Mouse (Mus musculus): ENCODE data around the gene Ccdc155. TPM values are rescaled to one million over a fixed set of nuclear protein-coding genes. Genes with fewer than 3 reads are reported as not detected.

Gene Ccdc155
- total RNA-seq, 2 experiments from 2014 or later, result 2.5 to 2.8 TPM

- DNase-seq, result no peak
These were observed 21.7 kb upstream of the Ccdc155 start for GRCm38 (mm10) chr7:45226421-45226820.

GRCm38 (mm10) chr7:45224826-45225225 lies 20.1 kb upstream of the Ccdc155 start:
- no peak for DNase-seq

- no peak for DNase-seq
These were observed 17.0 kb upstream of the Ccdc155 start for GRCm38 (mm10) chr7:45221680-45222079.

- peak; percentile 77 for DNase-seq
These were observed 11.9 kb upstream of the Ccdc155 start for GRCm38 (mm10) chr7:45216442-45217183.

- peak; percentile 44 for DNase-seq
These were observed 11.2 kb upstream of the Ccdc155 start, which contains the start of gene Tead2 for GRCm38 (mm10) chr7:45215673-45216441. Tead2 (plus strand) TSS chr7:45215753.

- DNase-seq, result no peak
These were observed 9.0 kb upstream of the Ccdc155 start for GRCm38 (mm10) chr7:45213708-45214107.

GRCm38 (mm10) chr7:45212356-45212755 lies 7.7 kb upstream of the Ccdc155 start:
- DNase-seq, result no peak

- DNase-seq, result no peak
These were observed 7.2 kb upstream of the Ccdc155 start, which contains the start of gene Dkkl1 for GRCm38 (mm10) chr7:45211851-45212251. Dkkl1 (minus strand) TSS chr7:45212147.

- no peak for DNase-seq
These were observed 6.4 kb upstream of the Ccdc155 start for GRCm38 (mm10) chr7:45211070-45211469.

- DNase-seq, result no peak
These were observed 3.6 kb upstream of the Ccdc155 start for GRCm38 (mm10) chr7:45208260-45208659.

GRCm38 (mm10) chr7:45202654-45203053 lies 2.0 kb downstream of the Ccdc155 start:
- no peak for DNase-seq

GRCm38 (mm10) chr7:45198961-45199360 lies 5.7 kb downstream of the Ccdc155 start:
- DNase-seq, result no peak

- DNase-seq, result peak; percentile 74
These were observed 6.3 kb downstream of the Ccdc155 start for GRCm38 (mm10) chr7:45198435-45198834.

- no peak for DNase-seq
These were observed 7.7 kb downstream of the Ccdc155 start for GRCm38 (mm10) chr7:45196994-45197393.

GRCm38 (mm10) chr7:45196176-45196535 lies 8.5 kb downstream of the Ccdc155 start:
- DNase-seq, result no peak

- no peak for DNase-seq
These were observed 9.1 kb downstream of the Ccdc155 start for GRCm38 (mm10) chr7:45195341-45196175.

- no peak for DNase-seq
These were observed 10.6 kb downstream of the Ccdc155 start for GRCm38 (mm10) chr7:45193871-45194785.

GRCm38 (mm10) chr7:45193406-45193805 lies 11.3 kb downstream of the Ccdc155 start:
- no peak for DNase-seq

- DNase-seq, result no peak
These were observed 11.9 kb downstream of the Ccdc155 start for GRCm38 (mm10) chr7:45192585-45193310.

GRCm38 (mm10) chr7:45191803-45192363 lies 12.8 kb downstream of the Ccdc155 start:
- DNase-seq, result peak; percentile 54
